ENCODE assay signal across 8 mouse cellular contexts in genomic region chr6:85502103-85502910, GRCm38 (mm10). TPM values are rescaled to one million over a fixed set of nuclear protein-coding genes. Genes with fewer than 3 reads are reported as not detected.
A peak's percentile ranks its signal among the peaks of the same experiment; 100 is the strongest.
DNase-seq lines count a peak whose midpoint lies in the region; ATAC-seq and TF ChIP-seq lines count a peak whose summit lies in the region.

No protein-coding gene starts in this region.

- WGBS in heart, embryonic 14.5 days, result 2% methylated on average over 37 of the region's 37 CpGs
- WGBS in embryonic facial prominence, embryonic 15.5 days, result under 1% methylated on average over 34 of the region's 37 CpGs
- WGBS in limb, embryonic 14.5 days, result under 1% methylated on average over 25 of the region's 37 CpGs

- H3K4me2 ChIP-seq in heart, embryonic 14.5 days (ENCODE audit: low read length), result peak overlapping the region; percentile 96
- peak overlapping the region; percentile 89 for H3K4me2 ChIP-seq in embryonic facial prominence, embryonic 15.5 days (replicated peaks)
- peak overlapping the region; percentile 94 for H3K4me2 ChIP-seq in limb, embryonic 14.5 days (replicated peaks; ENCODE audit: low read depth, low read length, severe bottlenecking)

- H3K4me3 ChIP-seq in heart, embryonic 14.5 days (ENCODE audit: control insufficient read depth in 1 of 2, insufficient read depth in 1 of 2, low read depth in 1 of 2, low read length in 2 of 2), result peak overlapping the region; percentile 48 to 65
- peak overlapping the region; percentile 68 for H3K4me3 ChIP-seq in embryonic facial prominence, embryonic 15.5 days (replicated peaks)
- peak overlapping the region; percentile 67 for H3K4me3 ChIP-seq in limb, embryonic 14.5 days (replicated peaks; ENCODE audit: low read length)

- no peaks in the 10 kb centered on the region for H3K9me3 ChIP-seq in heart, embryonic 14.5 days (ENCODE audit: control insufficient read depth, low read length)
- no peaks in the 10 kb centered on the region for H3K9me3 ChIP-seq in embryonic facial prominence, embryonic 15.5 days (replicated peaks)
- no peaks in the 10 kb centered on the region for H3K9me3 ChIP-seq in limb, embryonic 14.5 days (ENCODE audit: control insufficient read depth, low read length)

- H3K27ac ChIP-seq in heart, embryonic 14.5 days (replicated peaks in 1 of 2; ENCODE audit: control insufficient read depth in 1 of 2, insufficient read depth in 1 of 2, low read depth in 2 of 2, low read length in 2 of 2), result no peak overlapping the region
- no peak overlapping the region for H3K27ac ChIP-seq in embryonic facial prominence, embryonic 15.5 days (replicated peaks)
- no peak overlapping the region for H3K27ac ChIP-seq in limb, embryonic 14.5 days (replicated peaks; ENCODE audit: low read depth, low read length)

- ATAC-seq in heart, embryonic 14.5 days (ENCODE audit: insufficient number of reproducible peaks, insufficient read depth, low FRiP score, low read depth), result no peak
- ATAC-seq in embryonic facial prominence, embryonic 15.5 days (ENCODE audit: insufficient number of reproducible peaks, low FRiP score, low TSS enrichment, low read depth), result peak; percentile 54
- ATAC-seq in limb, embryonic 14.5 days (ENCODE audit: low FRiP score, low read depth), result peak; percentile 69

- no peak for TF ChIP-seq POLR2A in limb, embryonic 14.5 days (IDR thresholded peaks at IDR 0.05; ENCODE audit: borderline replicate concordance, extremely low read depth, insufficient read depth, insufficient read length)

- H3K27me3 ChIP-seq in heart, embryonic 14.5 days (ENCODE audit: control insufficient read depth, insufficient read depth, low read length), result peaks cover 65% of the 10 kb centered on the region
- H3K27me3 ChIP-seq in embryonic facial prominence, embryonic 15.5 days, result peaks cover 38% of the 10 kb centered on the region
- H3K27me3 ChIP-seq in limb, embryonic 14.5 days (ENCODE audit: control insufficient read depth, insufficient read depth, low read length), result peaks cover 10% of the 10 kb centered on the region; the same call in 1 of the 2 replicates

- DNase-seq in heart, adult 11 months, result no peak
- DNase-seq in R1 (ENCODE audit: low read depth, low spot score), result peak; percentile 64
- no peak for DNase-seq in limb, embryonic 14.5 days (ENCODE audit: low spot score)
- peak; percentile 57 to 72 for DNase-seq in right cerebral cortex, postnatal 10 days (ENCODE audit: low spot score in 2 of 2)
- no peak for DNase-seq in ovary, postnatal 14 days (ENCODE audit: low spot score)
- no peak for DNase-seq in ovary, postnatal 36 days (ENCODE audit: low spot score)

- peak overlapping the region; percentile 62 for H3K9ac ChIP-seq in heart, embryonic 14.5 days (ENCODE audit: low read length)
- H3K9ac ChIP-seq in embryonic facial prominence, embryonic 15.5 days, result peak overlapping the region; percentile 53
- peak overlapping the region; percentile 71 for H3K9ac ChIP-seq in limb, embryonic 14.5 days (ENCODE audit: low read depth, low read length, severe bottlenecking)

- no peaks in the 10 kb centered on the region for H3K36me3 ChIP-seq in heart, embryonic 14.5 days (ENCODE audit: control insufficient read depth, insufficient read depth, low read length)
- no peaks in the 10 kb centered on the region for H3K36me3 ChIP-seq in embryonic facial prominence, embryonic 15.5 days
- no peaks in the 10 kb centered on the region for H3K36me3 ChIP-seq in limb, embryonic 14.5 days (ENCODE audit: control insufficient read depth, insufficient read depth, low read length)

- H3K4me1 ChIP-seq in heart, embryonic 14.5 days (ENCODE audit: control insufficient read depth in 2 of 2, insufficient read depth in 2 of 2, low read length in 2 of 2), result peaks cover 0 to 9% of the 10 kb centered on the region in 2 experiments; a peak in 2 of 4 replicates
- H3K4me1 ChIP-seq in embryonic facial prominence, embryonic 15.5 days, result peaks cover 16% of the 10 kb centered on the region
- peaks cover 6% of the 10 kb centered on the region; the same call in 1 of the 2 replicates for H3K4me1 ChIP-seq in limb, embryonic 14.5 days (ENCODE audit: control insufficient read depth, insufficient read depth, low read length)

RNA-seq across cellular contexts. Expression of gene Fbxo41, which starts 0.5 kb away (rescaled TPM):
- polyA plus RNA-seq in heart, embryonic 14.5 days (2014; fragmentation: Nextera tagmentation; extraction: Ambion mirVana), result not detected in 2 replicates
- polyA plus RNA-seq in embryonic facial prominence, embryonic 15.5 days (2015; fragmentation: Nextera tagmentation; extraction: Ambion mirVana), result 0.26 and 0.33 TPM in 2 replicates
- 1.7 and 2.5 TPM in 2 replicates for polyA plus RNA-seq in limb, embryonic 14.5 days (2012; rRNA removed)
- polyA plus RNA-seq in limb, embryonic 14.5 days (2014; fragmentation: Nextera tagmentation; extraction: Ambion mirVana), result 0.45 and 0.48 TPM in 2 replicates

RNA-seq across cellular contexts. Expression of gene Egr4, which starts 11.1 kb away (rescaled TPM):
- not detected in 2 replicates for polyA plus RNA-seq in heart, embryonic 14.5 days (2014; fragmentation: Nextera tagmentation; extraction: Ambion mirVana)
- not detected in 2 replicates for polyA plus RNA-seq in embryonic facial prominence, embryonic 15.5 days (2015; fragmentation: Nextera tagmentation; extraction: Ambion mirVana)
- 0.05 and 0.08 TPM in 2 replicates for polyA plus RNA-seq in limb, embryonic 14.5 days (2012; rRNA removed)
- polyA plus RNA-seq in limb, embryonic 14.5 days (2014; fragmentation: Nextera tagmentation; extraction: Ambion mirVana), result not detected in 2 replicates

RNA-seq across cellular contexts. Expression of gene Pradc1, which starts 50.5 kb away (rescaled TPM):
- 26.0 and 28.8 TPM in 2 replicates for polyA plus RNA-seq in heart, embryonic 14.5 days (2014; fragmentation: Nextera tagmentation; extraction: Ambion mirVana)
- polyA plus RNA-seq in embryonic facial prominence, embryonic 15.5 days (2015; fragmentation: Nextera tagmentation; extraction: Ambion mirVana), result 38.0 and 42.4 TPM in 2 replicates
- polyA plus RNA-seq in limb, embryonic 14.5 days (2012; rRNA removed), result 27.6 and 30.0 TPM in 2 replicates
- polyA plus RNA-seq in limb, embryonic 14.5 days (2014; fragmentation: Nextera tagmentation; extraction: Ambion mirVana), result 26.8 and 29.6 TPM in 2 replicates

RNA-seq across cellular contexts. Expression of gene Cct7, which starts 51.0 kb away (rescaled TPM):
- 355 and 372 TPM in 2 replicates for polyA plus RNA-seq in heart, embryonic 14.5 days (2014; fragmentation: Nextera tagmentation; extraction: Ambion mirVana)
- 440 and 448 TPM in 2 replicates for polyA plus RNA-seq in embryonic facial prominence, embryonic 15.5 days (2015; fragmentation: Nextera tagmentation; extraction: Ambion mirVana)
- 203 and 247 TPM in 2 replicates for polyA plus RNA-seq in limb, embryonic 14.5 days (2012; rRNA removed)
- 416 and 417 TPM in 2 replicates for polyA plus RNA-seq in limb, embryonic 14.5 days (2014; fragmentation: Nextera tagmentation; extraction: Ambion mirVana)

Comparison
In these comparisons a context has a peak if more than half of its experiments do, and no peak if none do; other contexts are left out.
1. DNase-seq: peak in R1 (single experiment) and right cerebral cortex, postnatal 10 days (2 of 2); none in heart, adult 11 months (single experiment), limb, embryonic 14.5 days (single experiment), ovary, postnatal 14 days (single experiment) and ovary, postnatal 36 days (single experiment).
2. Peak in every context shown above with its lines, with median percentiles within 50 percentile points of each other: H3K4me2 ChIP-seq, H3K4me3 ChIP-seq and H3K9ac ChIP-seq.